Mouse (Mus musculus): Measurements from ENCODE around the gene Tmem239. TPM values are rescaled to one million over a fixed set of nuclear protein-coding genes. Genes with fewer than 3 reads are reported as not detected.
"Not testable (repeated sequence)": the region's sequence is repeated elsewhere in the genome, so short reads cannot be mapped to it uniquely, and the experiment has no call there.

The Tmem239 gene
- 0.15 TPM in 1 of 2 replicates, not detected in the other for polyA plus RNA-seq (2016; fragmentation: Nextera tagmentation; extraction: Ambion mirVana)

DNA sequence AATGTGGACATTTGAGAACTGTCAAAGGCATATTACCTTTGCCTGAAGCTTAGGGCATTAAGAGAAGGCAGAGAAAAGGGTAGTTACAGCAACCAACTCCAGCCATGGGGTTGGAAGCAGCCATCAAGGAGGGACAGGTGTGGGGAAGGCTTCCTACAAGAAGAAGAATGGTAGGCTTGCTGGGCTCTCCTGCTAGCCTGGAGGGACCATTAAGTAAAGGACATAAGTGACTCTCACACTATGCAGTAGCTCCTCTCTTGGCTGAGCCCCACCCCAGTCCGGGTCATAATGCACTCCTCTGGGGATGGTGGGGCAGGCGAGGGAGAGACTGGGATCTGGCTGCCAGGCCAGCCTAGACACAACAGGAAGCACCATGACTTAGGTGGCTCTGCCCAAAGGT is at the start of gene Tmem239:
Tmem239 (plus strand) TSS at position 301 of the 400 bp plus-strand sequence.
- no peak within 1 kb of the TSS for H3K9ac ChIP-seq
- peaks cover 29% of the 10 kb centered on the region for H3K27me3 ChIP-seq
- ATAC-seq (ENCODE audit: low FRiP score): no peak
- H3K4me2 ChIP-seq: no peak within 1 kb of the TSS
- H3K4me3 ChIP-seq (replicated peaks): no peak within 1 kb of the TSS
- 72% methylated on average over 2 of the region's 2 CpGs for WGBS
- H3K9me3 ChIP-seq: no peaks in the 10 kb centered on the region
- no peaks in the 10 kb centered on the region for H3K36me3 ChIP-seq (replicated peaks)
- H3K27ac ChIP-seq: no peak within 1 kb of the TSS
- peaks cover 8% of the 10 kb centered on the region; the same call in 1 of the 2 replicates for H3K4me1 ChIP-seq

DNA sequence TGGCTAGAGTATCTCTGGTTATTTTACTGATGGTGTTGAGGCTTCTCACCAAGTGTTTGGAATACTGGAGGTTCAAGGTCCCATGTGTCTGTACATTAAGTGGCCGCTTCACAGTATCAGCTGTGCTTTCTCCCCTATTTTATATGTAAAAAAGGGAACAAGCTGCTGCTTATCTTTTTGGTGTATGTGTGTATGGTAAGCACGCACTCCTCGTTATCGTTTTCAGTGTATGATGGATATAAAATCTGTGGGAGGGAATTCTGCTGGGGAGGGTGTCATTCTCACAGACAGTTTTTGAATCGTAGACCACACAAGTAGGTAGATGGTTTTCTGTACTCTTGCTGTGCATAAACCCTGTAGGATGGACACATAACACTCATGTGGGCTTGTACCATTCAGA is 48.7 kb upstream of the Tmem239 start:
- Histone ChIP-seq H3K36me3 (replicated peaks) (no peaks in the 10 kb centered on the region), H3K4me1 (peaks cover 9% of the 10 kb centered on the region), H3K27me3 (peaks cover 33% of the 10 kb centered on the region), H3K9me3 (no peaks in the 10 kb centered on the region), H3K4me3 (replicated peaks) (no peak overlapping the region), H3K9ac (no peak overlapping the region), H3K27ac (no peak overlapping the region), H3K4me2 (no peak overlapping the region)
- 93% methylated on average over 5 of the region's 5 CpGs for WGBS
- ATAC-seq (ENCODE audit: low FRiP score): no peak

DNA sequence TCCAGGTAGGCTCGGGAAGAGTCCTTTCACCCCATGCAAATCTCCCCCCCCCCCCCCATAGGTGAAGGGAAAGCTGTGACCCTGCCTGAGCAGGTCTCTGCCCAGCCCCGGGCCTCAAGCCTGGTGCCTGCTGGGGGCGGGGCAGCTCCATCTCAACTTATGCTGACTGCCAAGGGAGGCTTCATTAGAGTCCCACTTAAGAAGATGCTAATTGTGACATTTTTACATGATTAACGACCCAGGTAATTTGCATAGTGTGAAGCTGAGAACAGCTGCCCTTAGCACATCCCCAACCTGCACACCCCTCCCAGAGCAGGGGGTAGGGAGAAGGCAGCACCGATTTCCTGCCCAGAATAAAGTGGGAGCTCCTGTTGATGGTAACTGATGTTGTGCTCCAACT is 47.4 kb upstream of the Tmem239 start:
- Histone ChIP-seq H3K27ac (no peak overlapping the region), H3K4me3 (replicated peaks) (no peak overlapping the region), H3K9ac (no peak overlapping the region), H3K4me1 (peaks cover 9% of the 10 kb centered on the region), H3K27me3 (peaks cover 46% of the 10 kb centered on the region), H3K4me2 (no peak overlapping the region), H3K9me3 (no peaks in the 10 kb centered on the region), H3K36me3 (replicated peaks) (no peaks in the 10 kb centered on the region)
- peak; percentile 66; the same call in 1 of the 2 replicates for ATAC-seq (ENCODE audit: low FRiP score)
- WGBS: 22% methylated on average over 5 of the region's 5 CpGs

DNA sequence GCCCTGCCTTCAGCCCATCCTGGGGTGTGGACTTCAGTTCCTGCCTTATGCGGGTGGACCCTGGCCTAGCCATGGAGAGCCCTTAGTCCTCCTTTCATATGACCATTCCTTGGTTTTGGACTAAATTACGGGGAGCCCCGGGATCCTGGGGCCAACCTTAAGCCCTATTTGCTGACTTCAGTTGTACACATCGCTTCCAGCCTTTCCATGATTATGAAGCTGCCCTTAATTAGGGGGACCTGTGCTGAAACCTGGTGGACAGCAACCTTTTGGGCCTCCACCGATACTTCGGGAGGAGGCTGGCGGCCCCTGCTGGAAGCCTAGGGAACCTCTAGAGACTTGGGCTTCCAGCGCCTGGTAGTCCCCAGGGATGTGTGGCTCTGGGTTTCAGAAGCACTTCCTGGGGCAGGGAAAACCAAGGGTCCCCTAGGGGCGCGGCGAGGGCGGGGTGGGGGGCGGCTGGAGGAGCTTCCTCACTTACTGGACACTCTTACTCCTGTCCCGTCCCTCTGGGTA is 43.7 kb upstream of the Tmem239 start:
- no peaks in the 10 kb centered on the region for H3K36me3 ChIP-seq (replicated peaks)
- H3K9ac ChIP-seq: no peak overlapping the region
- H3K27ac ChIP-seq: no peak overlapping the region
- 3% methylated on average over 14 of the region's 14 CpGs for WGBS
- ATAC-seq (ENCODE audit: low FRiP score): peak; percentile 51; the same call in 1 of the 2 replicates
- peaks cover 15% of the 10 kb centered on the region for H3K4me1 ChIP-seq
- H3K27me3 ChIP-seq: peaks cover 67% of the 10 kb centered on the region
- H3K4me2 ChIP-seq: peak overlapping the region; percentile 13; the same call in 1 of the 2 replicates
- no peaks in the 10 kb centered on the region for H3K9me3 ChIP-seq
- H3K4me3 ChIP-seq (replicated peaks): peak overlapping the region; percentile 17

DNA sequence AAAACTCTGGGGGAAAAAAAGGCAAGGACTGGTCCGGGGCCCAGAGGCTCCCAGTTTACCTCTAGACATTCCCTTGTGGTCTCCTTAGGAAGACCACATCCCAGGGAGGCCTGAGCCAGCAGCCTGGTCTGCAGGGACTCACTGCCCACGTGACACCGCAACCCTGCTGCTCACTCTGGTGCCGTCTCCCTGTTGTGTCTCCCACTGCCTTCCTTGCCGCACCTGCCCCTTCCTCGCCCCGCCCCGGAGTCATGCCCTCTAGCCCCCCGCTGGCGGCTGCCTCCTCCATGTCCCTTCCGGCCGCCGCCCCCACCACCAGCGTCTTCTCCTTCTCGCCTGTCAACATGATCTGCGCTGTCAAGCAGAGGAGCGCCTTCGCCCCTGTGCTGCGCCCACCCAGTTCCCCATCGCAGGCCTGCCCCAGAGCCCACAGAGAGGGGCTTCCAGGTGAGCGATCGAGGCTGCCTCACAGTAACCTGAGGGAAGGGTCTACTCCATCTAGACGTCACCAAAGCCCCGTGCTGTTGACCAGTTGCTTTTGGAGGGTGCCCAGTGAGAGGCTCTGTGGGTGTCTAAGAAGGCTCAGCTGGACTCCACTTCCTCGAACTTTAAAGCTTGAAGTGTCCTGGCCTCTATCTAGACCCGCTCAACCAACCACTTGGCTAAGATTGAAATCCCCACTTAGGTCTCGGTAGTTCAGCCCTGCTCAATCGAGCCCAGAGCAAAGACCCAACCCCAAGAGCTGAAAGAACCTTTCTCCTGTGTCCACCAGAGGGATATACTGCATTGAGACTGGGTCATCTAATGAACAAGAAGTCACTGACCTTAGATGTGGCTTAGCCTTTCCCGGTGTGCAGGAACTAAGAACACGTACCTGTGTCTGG is 40.8 kb upstream of the Tmem239 start:
- 5% methylated on average over 29 of the region's 30 CpGs for WGBS
- no peak for ATAC-seq (ENCODE audit: low FRiP score)
- peak overlapping the region; percentile 28 for H3K4me3 ChIP-seq (replicated peaks)
- H3K4me1 ChIP-seq: peaks cover 20% of the 10 kb centered on the region
- no peak overlapping the region for H3K27ac ChIP-seq
- no peak overlapping the region; the same call in 1 of the 2 replicates for H3K9ac ChIP-seq
- peak overlapping the region; percentile 56 for H3K4me2 ChIP-seq
- H3K9me3 ChIP-seq: no peaks in the 10 kb centered on the region
- H3K27me3 ChIP-seq: peaks cover 55% of the 10 kb centered on the region
- H3K36me3 ChIP-seq (replicated peaks): no peaks in the 10 kb centered on the region

DNA sequence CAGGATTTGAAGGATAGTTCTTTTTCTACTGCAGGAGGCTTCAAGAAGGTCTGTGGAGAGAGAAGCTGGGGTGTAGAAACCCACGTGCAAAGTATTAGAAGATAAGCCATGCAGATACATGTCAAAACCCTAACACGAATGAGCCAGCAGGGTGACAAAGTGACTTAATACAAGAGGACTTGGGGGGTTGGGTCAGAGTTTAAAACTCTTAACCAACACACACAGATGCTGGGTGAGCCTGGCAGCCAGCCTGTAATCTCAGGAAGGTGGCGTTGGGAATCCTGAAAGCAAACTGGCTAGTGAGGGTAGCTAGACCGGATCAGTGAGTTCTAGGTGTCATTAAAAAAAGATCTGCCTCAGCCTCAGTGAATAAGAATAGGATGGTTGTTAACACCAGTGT is 38.9 kb upstream of the Tmem239 start:
- H3K27ac ChIP-seq: no peak overlapping the region
- no peak overlapping the region for H3K4me2 ChIP-seq
- no peaks in the 10 kb centered on the region for H3K36me3 ChIP-seq (replicated peaks)
- no peak overlapping the region for H3K9ac ChIP-seq
- no peak for ATAC-seq (ENCODE audit: low FRiP score)
- H3K9me3 ChIP-seq: no peaks in the 10 kb centered on the region
- no peak overlapping the region for H3K4me3 ChIP-seq (replicated peaks)
- H3K4me1 ChIP-seq: peaks cover 12% of the 10 kb centered on the region
- WGBS: 75% methylated on average over 4 of the region's 4 CpGs
- peaks cover 35% of the 10 kb centered on the region for H3K27me3 ChIP-seq

DNA sequence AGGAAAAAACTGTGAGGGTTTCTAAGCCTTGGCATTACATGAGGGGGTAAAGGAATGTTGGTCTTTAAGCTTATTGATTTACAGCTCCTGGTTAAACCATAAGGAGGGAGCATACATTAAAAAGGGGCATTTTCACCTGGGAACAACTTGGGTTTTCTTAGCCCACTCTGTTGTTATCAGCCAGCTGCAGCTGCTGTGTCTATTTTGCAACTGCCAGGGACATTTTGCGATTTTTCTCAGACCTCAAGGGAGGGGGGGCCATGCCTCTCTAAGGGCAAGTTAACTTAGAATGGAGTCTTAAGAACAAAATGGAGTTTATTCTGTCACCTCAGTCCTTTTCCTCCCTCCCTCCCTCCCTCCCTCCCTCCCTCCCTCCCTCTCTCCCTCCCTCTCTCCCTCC is 33.3 kb upstream of the Tmem239 start:
- not testable (repeated sequence) for H3K4me3 ChIP-seq (replicated peaks); H3K27ac ChIP-seq; H3K27me3 ChIP-seq; H3K9me3 ChIP-seq; H3K9ac ChIP-seq; H3K4me1 ChIP-seq; H3K4me2 ChIP-seq; H3K36me3 ChIP-seq (replicated peaks); ATAC-seq (ENCODE audit: low FRiP score)
- WGBS: 60% methylated on average over 1 of the region's 1 CpGs

DNA sequence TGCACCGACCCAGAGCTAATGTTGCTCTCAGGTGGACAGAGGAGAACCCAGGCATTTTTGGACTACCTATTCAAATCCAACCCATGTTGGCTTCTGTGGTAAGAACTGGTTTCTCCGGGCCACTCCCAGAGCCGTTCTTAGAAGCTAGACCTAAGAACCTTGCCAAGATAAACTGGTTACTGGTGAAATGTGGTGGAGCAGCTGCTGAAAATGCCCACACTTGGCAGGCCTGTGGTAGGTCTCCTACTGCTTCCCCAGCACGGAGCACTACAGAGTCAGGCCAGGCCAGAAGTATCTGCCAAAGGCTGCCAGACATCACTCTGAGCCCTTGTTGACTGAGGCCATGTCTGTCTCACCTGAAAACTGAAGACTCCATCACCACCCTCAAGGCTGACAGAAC is 31.3 kb upstream of the Tmem239 start:
- Histone ChIP-seq H3K9me3 (no peaks in the 10 kb centered on the region), H3K4me3 (replicated peaks) (no peak overlapping the region), H3K36me3 (replicated peaks) (no peaks in the 10 kb centered on the region), H3K27me3 (peaks cover 5% of the 10 kb centered on the region; the same call in 1 of the 2 replicates), H3K9ac (no peak overlapping the region), H3K4me2 (no peak overlapping the region), H3K4me1 (0 out of 2 replicates have a peak, but pooled peaks cover 6% of the 10 kb centered on the region), H3K27ac (no peak overlapping the region)
- no peak for ATAC-seq (ENCODE audit: low FRiP score)
- WGBS: 87% methylated on average over 4 of the region's 4 CpGs

DNA sequence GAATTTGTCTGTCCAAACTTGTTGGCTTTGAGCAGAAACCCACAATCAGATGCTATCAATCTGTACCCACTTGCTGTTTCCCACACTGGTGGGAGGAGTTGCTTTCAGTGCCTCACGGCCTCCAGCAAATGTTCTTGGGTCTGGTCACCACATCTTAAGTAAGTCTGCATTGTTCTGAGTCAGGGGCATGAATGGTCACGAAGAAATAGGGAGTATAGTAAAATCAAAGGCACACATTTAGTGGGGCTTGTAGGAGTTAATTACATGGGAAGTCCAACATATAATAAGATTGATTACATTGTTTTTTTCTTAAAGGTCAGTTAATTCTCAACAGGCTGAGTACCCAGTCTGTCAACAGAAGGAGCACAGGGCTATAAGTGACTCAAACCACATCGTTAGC is 23.1 kb upstream of the Tmem239 start:
- WGBS: 37% methylated on average over 3 of the region's 3 CpGs
- no peaks in the 10 kb centered on the region for H3K4me1 ChIP-seq
- H3K27ac ChIP-seq: no peak overlapping the region
- H3K4me3 ChIP-seq (replicated peaks): no peak overlapping the region
- H3K27me3 ChIP-seq: 0 out of 2 replicates have a peak, but pooled peaks cover 9% of the 10 kb centered on the region
- H3K36me3 ChIP-seq (replicated peaks): no peaks in the 10 kb centered on the region
- ATAC-seq (ENCODE audit: low FRiP score): no peak
- H3K9me3 ChIP-seq: no peaks in the 10 kb centered on the region
- H3K9ac ChIP-seq: no peak overlapping the region
- no peak overlapping the region for H3K4me2 ChIP-seq

DNA sequence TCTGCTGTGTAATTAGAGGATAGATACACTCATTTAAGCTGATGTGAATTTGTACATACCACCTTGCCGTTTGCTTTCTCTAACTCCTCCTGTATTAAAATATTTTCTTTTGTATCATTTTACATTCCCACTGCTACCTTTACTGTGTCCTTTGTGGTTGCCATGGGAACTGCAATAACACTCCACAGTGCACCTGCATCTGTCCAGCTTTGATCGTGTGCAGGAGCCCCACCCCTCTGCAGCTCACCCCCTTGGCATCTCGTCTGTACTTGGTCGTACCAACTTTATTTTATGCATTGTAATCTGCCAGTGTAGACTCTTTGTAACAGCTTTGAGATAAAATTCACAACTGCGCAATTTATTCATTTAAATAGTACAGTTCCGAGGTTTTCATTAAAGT is 22.4 kb upstream of the Tmem239 start:
- H3K9ac ChIP-seq: no peak overlapping the region
- H3K4me2 ChIP-seq: no peak overlapping the region
- H3K4me1 ChIP-seq: no peaks in the 10 kb centered on the region
- H3K9me3 ChIP-seq: no peaks in the 10 kb centered on the region
- no peak overlapping the region for H3K4me3 ChIP-seq (replicated peaks)
- no peak overlapping the region for H3K27ac ChIP-seq
- ATAC-seq (ENCODE audit: low FRiP score): no peak
- H3K27me3 ChIP-seq: 0 out of 2 replicates have a peak, but pooled peaks cover 9% of the 10 kb centered on the region
- WGBS: 69% methylated on average over 6 of the region's 6 CpGs
- no peaks in the 10 kb centered on the region; the same call in 1 of the 2 replicates for H3K36me3 ChIP-seq (replicated peaks)

DNA sequence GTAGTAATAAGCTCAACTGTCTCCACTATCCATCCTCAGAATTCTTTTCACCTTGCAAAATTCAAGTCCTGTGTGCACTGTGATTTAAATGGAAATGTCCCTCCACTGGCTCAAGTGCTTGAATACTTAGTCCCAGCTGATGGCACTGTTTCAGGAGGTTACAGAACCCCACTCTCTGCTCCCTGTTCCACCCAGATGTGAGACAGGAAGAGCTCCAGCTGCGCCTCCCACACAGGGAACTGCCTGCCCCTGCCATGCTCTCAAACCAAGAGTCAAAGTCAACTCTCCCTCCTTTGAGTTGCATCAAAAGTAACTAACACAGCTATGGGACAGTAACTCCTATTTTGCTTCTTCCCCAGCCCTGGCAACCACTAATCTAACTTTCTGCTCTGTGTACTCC is 20.1 kb upstream of the Tmem239 start:
- Histone ChIP-seq H3K9me3 (no peaks in the 10 kb centered on the region), H3K27me3 (0 out of 2 replicates have a peak, but pooled peaks cover 9% of the 10 kb centered on the region), H3K4me2 (no peak overlapping the region), H3K27ac (no peak overlapping the region), H3K4me3 (replicated peaks) (no peak overlapping the region), H3K9ac (no peak overlapping the region), H3K4me1 (no peaks in the 10 kb centered on the region), H3K36me3 (replicated peaks) (no peaks in the 10 kb centered on the region; the same call in 1 of the 2 replicates)
- 70% methylated on average over 1 of the region's 1 CpGs for WGBS
- ATAC-seq (ENCODE audit: low FRiP score): no peak

DNA sequence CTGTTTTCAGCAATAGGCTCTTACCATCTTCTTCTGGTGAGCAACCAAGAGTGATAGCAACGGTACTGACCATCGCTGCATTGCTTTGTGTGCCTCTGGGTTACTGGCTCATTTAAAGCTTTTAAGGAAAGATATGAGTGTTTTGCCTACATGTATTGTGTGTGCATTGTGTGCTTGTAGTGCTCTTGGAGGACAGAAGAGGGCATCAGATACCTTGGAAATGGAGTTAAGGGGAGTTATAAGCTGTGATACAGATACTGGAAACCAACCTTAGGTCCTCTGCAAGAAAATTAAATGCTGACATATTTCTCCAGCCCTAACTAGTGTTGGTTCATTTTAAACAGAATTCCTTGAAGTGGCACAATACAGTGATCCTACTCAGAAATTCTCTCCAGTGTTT is 17.5 kb upstream of the Tmem239 start:
- Histone ChIP-seq H3K27me3 (0 out of 2 replicates have a peak, but pooled peaks cover 9% of the 10 kb centered on the region), H3K36me3 (replicated peaks) (peaks cover 10% of the 10 kb centered on the region; the same call in 1 of the 2 replicates), H3K4me3 (replicated peaks) (no peak overlapping the region), H3K4me1 (no peaks in the 10 kb centered on the region), H3K9ac (no peak overlapping the region), H3K27ac (no peak overlapping the region), H3K4me2 (no peak overlapping the region), H3K9me3 (no peaks in the 10 kb centered on the region)
- ATAC-seq (ENCODE audit: low FRiP score): no peak
- WGBS: 81% methylated on average over 2 of the region's 2 CpGs
